Comparison of ENCODE assay signal across 8 mouse cellular contexts in genomic region chr4:144999903-145000382, GRCm38 (mm10).
DNase-seq lines count a peak whose midpoint lies in the region; ATAC-seq and TF ChIP-seq lines count a peak whose summit lies in the region.

No protein-coding gene starts in this region.

- H3K9ac ChIP-seq in forebrain, embryonic 16.5 days (replicated peaks; ENCODE audit: low read depth, low read length) = no peak overlapping the region; the same call in 1 of the 2 replicates
- H3K9ac ChIP-seq in hindbrain, embryonic 16.5 days (ENCODE audit: low read depth, low read length) = no peak overlapping the region; the same call in 1 of the 2 replicates
- no peak overlapping the region for H3K9ac ChIP-seq in liver, embryonic 12.5 days

- no peaks in the 10 kb centered on the region for H3K9me3 ChIP-seq in E14TG2a.4 (ENCODE audit: low read length)
- no peaks in the 10 kb centered on the region for H3K9me3 ChIP-seq in forebrain, embryonic 16.5 days (ENCODE audit: control insufficient read depth, low read length)
- H3K9me3 ChIP-seq in hindbrain, embryonic 16.5 days (ENCODE audit: control insufficient read depth, low read length) = no peaks in the 10 kb centered on the region
- no peaks in the 10 kb centered on the region for H3K9me3 ChIP-seq in liver, embryonic 12.5 days (replicated peaks)

- ATAC-seq in forebrain, embryonic 16.5 days = peak; percentile 70
- peak; percentile 66 for ATAC-seq in hindbrain, embryonic 16.5 days
- peak; percentile 66 for ATAC-seq in liver, embryonic 12.5 days

- H3K36me3 ChIP-seq in E14TG2a.4 (ENCODE audit: insufficient read depth, low read length) = peaks cover 11% of the 10 kb centered on the region
- H3K36me3 ChIP-seq in forebrain, embryonic 16.5 days (ENCODE audit: control insufficient read depth, insufficient read depth) = no peaks in the 10 kb centered on the region
- H3K36me3 ChIP-seq in hindbrain, embryonic 16.5 days (ENCODE audit: control insufficient read depth, insufficient read depth, low read length) = no peaks in the 10 kb centered on the region
- 0 out of 2 replicates have a peak, but pooled peaks cover 2% of the 10 kb centered on the region for H3K36me3 ChIP-seq in liver, embryonic 12.5 days

- WGBS in forebrain, embryonic 16.5 days = 18% methylated on average over 20 of the region's 20 CpGs
- 32% methylated on average over 20 of the region's 20 CpGs for WGBS in hindbrain, embryonic 16.5 days
- WGBS in liver, embryonic 12.5 days (ENCODE audit: insufficient replicate concordance) = 70% methylated on average over 20 of the region's 20 CpGs

- TF ChIP-seq CTCF in E14TG2a.4 (conservative IDR thresholded peaks at IDR 0.05; ENCODE audit: low read length) = no peak

- H3K4me1 ChIP-seq in E14TG2a.4 (replicated peaks; ENCODE audit: low read depth, low read length) = peaks cover 53% of the 10 kb centered on the region
- H3K4me1 ChIP-seq in forebrain, embryonic 16.5 days (replicated peaks; ENCODE audit: control insufficient read depth, insufficient read depth, low read length) = peaks cover 13% of the 10 kb centered on the region
- peaks cover 13% of the 10 kb centered on the region for H3K4me1 ChIP-seq in hindbrain, embryonic 16.5 days (ENCODE audit: control insufficient read depth, insufficient read depth, low read depth, low read length)
- peaks cover 46% of the 10 kb centered on the region for H3K4me1 ChIP-seq in liver, embryonic 12.5 days

- H3K27ac ChIP-seq in forebrain, embryonic 16.5 days (ENCODE audit: low read length) = 0 out of 2 replicates have a peak overlapping the region, but pooled peaks have one; percentile 23
- no peak overlapping the region for H3K27ac ChIP-seq in hindbrain, embryonic 16.5 days (ENCODE audit: low read depth, low read length)
- peak overlapping the region; percentile 80 for H3K27ac ChIP-seq in liver, embryonic 12.5 days

- H3K27me3 ChIP-seq in E14TG2a.4 (ENCODE audit: insufficient read depth, low read length) = no peaks in the 10 kb centered on the region
- H3K27me3 ChIP-seq in forebrain, embryonic 16.5 days (replicated peaks; ENCODE audit: control insufficient read depth, insufficient read depth, low read length) = no peaks in the 10 kb centered on the region
- H3K27me3 ChIP-seq in hindbrain, embryonic 16.5 days (replicated peaks; ENCODE audit: control insufficient read depth, insufficient read depth, low read length) = no peaks in the 10 kb centered on the region
- H3K27me3 ChIP-seq in liver, embryonic 12.5 days (replicated peaks) = no peaks in the 10 kb centered on the region

- DNase-seq in adrenal gland, adult 8-10 months = peak; percentile 62
- DNase-seq in neural tube, embryonic 10.5 days (ENCODE audit: extremely low spot score, low spot score) = peak; percentile 49
- DNase-seq in urinary bladder, postnatal 36 days (ENCODE audit: low spot score in 2 of 2) = peak; percentile 81 to 91
- no peak for DNase-seq in layer of hippocampus, adult 9-11 months

- H3K4me2 ChIP-seq in forebrain, embryonic 16.5 days (ENCODE audit: low read length) = no peak overlapping the region
- H3K4me2 ChIP-seq in hindbrain, embryonic 16.5 days (ENCODE audit: low read length) = no peak overlapping the region
- H3K4me2 ChIP-seq in liver, embryonic 12.5 days = no peak overlapping the region

- H3K4me3 ChIP-seq in E14TG2a.4 (replicated peaks; ENCODE audit: low read length) = peak overlapping the region; percentile 35; the same call in 1 of the 2 replicates
- H3K4me3 ChIP-seq in forebrain, embryonic 16.5 days (replicated peaks; ENCODE audit: low read length) = no peak overlapping the region
- H3K4me3 ChIP-seq in hindbrain, embryonic 16.5 days (ENCODE audit: low read length) = no peak overlapping the region
- H3K4me3 ChIP-seq in liver, embryonic 12.5 days = no peak overlapping the region
